ENCODE assay signal across 28 mouse cellular contexts in the genomic region with DNA sequence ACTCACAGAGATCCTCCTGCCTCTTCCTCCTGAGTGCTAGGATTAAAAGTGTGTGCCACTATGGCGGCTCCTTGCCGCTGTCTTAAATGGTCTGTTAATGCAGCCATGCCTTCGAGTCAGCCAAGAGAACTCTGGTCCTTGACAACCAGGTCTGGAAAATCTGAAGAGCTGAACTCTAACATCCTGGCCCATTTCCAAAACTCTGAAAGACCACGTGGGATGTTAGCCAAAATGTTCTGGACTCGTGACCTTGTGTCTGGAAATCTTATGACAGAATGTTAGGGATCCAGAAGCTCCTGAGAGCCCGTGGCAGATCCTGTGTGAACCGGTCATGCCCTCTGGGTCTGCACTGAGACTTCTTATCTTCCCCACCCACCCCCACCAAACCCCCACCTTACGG. TPM values are rescaled to one million over a fixed set of nuclear protein-coding genes. Genes with fewer than 3 reads are reported as not detected.
A peak's percentile ranks its signal among the peaks of the same experiment; 100 is the strongest.
DNase-seq lines count a peak whose midpoint lies in the region; ATAC-seq and TF ChIP-seq lines count a peak whose summit lies in the region.
"Had no signal": no experiment of that assay in that cellular context is flagged by ENCODE, and none has a peak within 500 bp of the region (broad histone marks: within the 10 kb centered on the region; RNA-seq: fewer than 3 reads in every experiment).

No protein-coding gene starts in this region.

- H3K36me3 ChIP-seq in heart, postnatal 0 days (replicated peaks; ENCODE audit: control insufficient read depth, insufficient read depth, low read length), result no peaks in the 10 kb centered on the region
- H3K36me3 ChIP-seq in kidney, embryonic 15.5 days, result no peaks in the 10 kb centered on the region
- H3K36me3 ChIP-seq in intestine, embryonic 15.5 days, result no peaks in the 10 kb centered on the region
- no peaks in the 10 kb centered on the region; the same call in 1 of the 2 replicates for H3K36me3 ChIP-seq in intestine, postnatal 0 days (ENCODE audit: control insufficient read depth, insufficient read depth)
- H3K36me3 ChIP-seq: embryonic facial prominence, embryonic 13.5 days; forebrain, embryonic 10.5 days; hindbrain, embryonic 12.5 days; liver, embryonic 15.5 days; neural tube, embryonic 15.5 days had no signal

- H3K4me3 ChIP-seq in heart, postnatal 0 days (ENCODE audit: low read depth, low read length), result no peak overlapping the region
- H3K4me3 ChIP-seq in kidney, embryonic 15.5 days (replicated peaks), result no peak overlapping the region
- no peak overlapping the region for H3K4me3 ChIP-seq in intestine, embryonic 15.5 days (replicated peaks)
- H3K4me3 ChIP-seq in intestine, postnatal 0 days (ENCODE audit: low read depth, low read length), result no peak overlapping the region
- H3K4me3 ChIP-seq: embryonic facial prominence, embryonic 13.5 days; forebrain, embryonic 10.5 days; hindbrain, embryonic 12.5 days; liver, embryonic 15.5 days; neural tube, embryonic 15.5 days had no signal

- 33% methylated on average over 8 of the region's 8 CpGs for WGBS in heart, postnatal 0 days
- 78% methylated on average over 8 of the region's 8 CpGs for WGBS in kidney, embryonic 15.5 days
- WGBS in intestine, embryonic 15.5 days, result 71% methylated on average over 8 of the region's 8 CpGs
- WGBS in intestine, postnatal 0 days, result 79% methylated on average over 8 of the region's 8 CpGs

- no peaks in the 10 kb centered on the region for H3K27me3 ChIP-seq in heart, postnatal 0 days (ENCODE audit: control insufficient read depth, insufficient read depth, low read length)
- H3K27me3 ChIP-seq in kidney, embryonic 15.5 days, result no peaks in the 10 kb centered on the region
- H3K27me3 ChIP-seq in intestine, embryonic 15.5 days (replicated peaks), result no peaks in the 10 kb centered on the region
- H3K27me3 ChIP-seq in intestine, postnatal 0 days (replicated peaks; ENCODE audit: control insufficient read depth, insufficient read depth, low read length), result no peaks in the 10 kb centered on the region
- H3K27me3 ChIP-seq: embryonic facial prominence, embryonic 13.5 days; hindbrain, embryonic 12.5 days; neural tube, embryonic 15.5 days had no signal

- H3K4me2 ChIP-seq in heart, postnatal 0 days (ENCODE audit: low read depth, low read length), result no peak overlapping the region
- no peak overlapping the region for H3K4me2 ChIP-seq in kidney, embryonic 15.5 days
- no peak overlapping the region for H3K4me2 ChIP-seq in intestine, embryonic 15.5 days (replicated peaks)
- H3K4me2 ChIP-seq in intestine, postnatal 0 days (replicated peaks; ENCODE audit: low read depth), result no peak overlapping the region
- H3K4me2 ChIP-seq: embryonic facial prominence, embryonic 13.5 days; hindbrain, embryonic 12.5 days; liver, embryonic 15.5 days; neural tube, embryonic 15.5 days had no signal

- peaks cover 17% of the 10 kb centered on the region for H3K4me1 ChIP-seq in heart, postnatal 0 days (ENCODE audit: control insufficient read depth, insufficient read depth)
- H3K4me1 ChIP-seq in kidney, embryonic 15.5 days, result peaks cover 21% of the 10 kb centered on the region
- peaks cover 9% of the 10 kb centered on the region; the same call in 1 of the 2 replicates for H3K4me1 ChIP-seq in intestine, embryonic 15.5 days (replicated peaks)
- no peaks in the 10 kb centered on the region for H3K4me1 ChIP-seq in intestine, postnatal 0 days (replicated peaks; ENCODE audit: control insufficient read depth, insufficient read depth, low read length)

- TF ChIP-seq EP300 in heart, postnatal 0 days (IDR thresholded peaks at IDR 0.05; ENCODE audit: low read depth), result no peak

- ATAC-seq in heart, postnatal 0 days (ENCODE audit: insufficient read depth, low read depth), result no peak
- no peak for ATAC-seq in kidney, embryonic 15.5 days (replicated peaks; ENCODE audit: low FRiP score)
- ATAC-seq in intestine, embryonic 15.5 days, result no peak
- ATAC-seq in intestine, postnatal 0 days, result no peak
- ATAC-seq: CD4-positive, CD25-positive, alpha-beta regulatory T cell, adult 4 months; forebrain, postnatal 0 days had no signal

- H3K9ac ChIP-seq in heart, postnatal 0 days (replicated peaks; ENCODE audit: low read depth, low read length), result no peak overlapping the region
- H3K9ac ChIP-seq in kidney, embryonic 15.5 days, result no peak overlapping the region
- H3K9ac ChIP-seq in intestine, embryonic 15.5 days, result no peak overlapping the region
- no peak overlapping the region for H3K9ac ChIP-seq in intestine, postnatal 0 days (ENCODE audit: low read depth, low read length)
- H3K9ac ChIP-seq: embryonic facial prominence, embryonic 13.5 days; forebrain, postnatal 0 days; hindbrain, embryonic 12.5 days; liver, embryonic 15.5 days; neural tube, embryonic 15.5 days had no signal

- no peak for TF ChIP-seq CTCF in heart, postnatal 0 days (IDR thresholded peaks at IDR 0.05; ENCODE audit: low read depth)
- no peak for TF ChIP-seq CTCF in intestine, postnatal 0 days (IDR thresholded peaks at IDR 0.05; ENCODE audit: low read depth)

- H3K9me3 ChIP-seq in heart, postnatal 0 days (replicated peaks; ENCODE audit: control insufficient read depth, low read length), result no peaks in the 10 kb centered on the region
- no peaks in the 10 kb centered on the region for H3K9me3 ChIP-seq in kidney, embryonic 15.5 days (replicated peaks)
- no peaks in the 10 kb centered on the region for H3K9me3 ChIP-seq in intestine, embryonic 15.5 days
- no peaks in the 10 kb centered on the region for H3K9me3 ChIP-seq in intestine, postnatal 0 days (ENCODE audit: control insufficient read depth)
- H3K9me3 ChIP-seq: embryonic facial prominence, embryonic 13.5 days; forebrain, embryonic 10.5 days; hindbrain, embryonic 12.5 days; liver, embryonic 15.5 days; neural tube, embryonic 15.5 days had no signal

- peak overlapping the region; percentile 51; the same call in 1 of the 2 replicates for H3K27ac ChIP-seq in heart, postnatal 0 days (ENCODE audit: low read depth)
- H3K27ac ChIP-seq in kidney, embryonic 15.5 days, result no peak overlapping the region
- no peak overlapping the region for H3K27ac ChIP-seq in intestine, embryonic 15.5 days
- no peak overlapping the region for H3K27ac ChIP-seq in intestine, postnatal 0 days (ENCODE audit: low read depth, low read length)
- H3K27ac ChIP-seq: embryonic facial prominence, embryonic 13.5 days; forebrain, embryonic 10.5 days; hindbrain, embryonic 12.5 days; liver, embryonic 15.5 days; neural tube, embryonic 15.5 days had no signal

- DNase-seq in heart, postnatal 0 days (ENCODE audit: low spot score), result peak; percentile 67
- DNase-seq in heart, adult 11 months, result no peak
- peak; percentile 70 to 77 for DNase-seq in kidney, adult 8-10 months
- DNase-seq in MN1 (ENCODE audit: low spot score), result peak; percentile 77
- DNase-seq in kidney, adult 9 months, result peak; percentile 88
- DNase-seq: adrenal gland, adult 8-10 months; embryo, embryonic 11 days; forebrain, postnatal 0 days; heart, postnatal 36 days; layer of hippocampus, postnatal 36 days; left cerebral cortex, postnatal 4 days; lung, postnatal 14 days; midbrain, embryonic 14.5 days; retina, postnatal 1 day; right cerebral cortex, postnatal 14 days; thymus, postnatal 4 days had no signal

RNA-seq across cellular contexts. Expression of a gene that starts 36.7 kb away (rescaled TPM):
- 15.4 and 19.7 TPM in 2 replicates for total RNA-seq in heart, postnatal 0 days (2014; rRNA removed; ENCODE audit: low replicate concordance)
- 9.6 and 10.7 TPM in 2 replicates for polyA plus RNA-seq in heart, postnatal 0 days (2015; fragmentation: Nextera tagmentation; extraction: Ambion mirVana)
- polyA plus RNA-seq in kidney, embryonic 15.5 days (2015; fragmentation: Nextera tagmentation; extraction: Ambion mirVana), result 18.2 and 20.8 TPM in 2 replicates
- 67.2 and 71.1 TPM in 2 replicates for polyA plus RNA-seq in intestine, embryonic 15.5 days (2015; fragmentation: Nextera tagmentation; extraction: Ambion mirVana)
- 73.5 and 86.6 TPM in 2 replicates for polyA plus RNA-seq in intestine, postnatal 0 days (2015; fragmentation: Nextera tagmentation; extraction: Ambion mirVana)

RNA-seq across cellular contexts. Expression of a gene that starts 43.1 kb away (rescaled TPM):
- total RNA-seq in heart, postnatal 0 days (2014; rRNA removed; ENCODE audit: low replicate concordance), result 84.3 and 86.2 TPM in 2 replicates
- 151 and 154 TPM in 2 replicates for polyA plus RNA-seq in heart, postnatal 0 days (2015; fragmentation: Nextera tagmentation; extraction: Ambion mirVana)
- polyA plus RNA-seq in kidney, embryonic 15.5 days (2015; fragmentation: Nextera tagmentation; extraction: Ambion mirVana), result 622 and 668 TPM in 2 replicates
- polyA plus RNA-seq in intestine, embryonic 15.5 days (2015; fragmentation: Nextera tagmentation; extraction: Ambion mirVana), result 497 and 569 TPM in 2 replicates
- polyA plus RNA-seq in intestine, postnatal 0 days (2015; fragmentation: Nextera tagmentation; extraction: Ambion mirVana), result 169 and 174 TPM in 2 replicates

RNA-seq across cellular contexts. Expression of a gene that starts 43.3 kb away (rescaled TPM):
- 1.0 TPM in 1 of 2 replicates, not detected in the other for total RNA-seq in heart, postnatal 0 days (2014; rRNA removed; ENCODE audit: low replicate concordance)
- polyA plus RNA-seq in heart, postnatal 0 days (2015; fragmentation: Nextera tagmentation; extraction: Ambion mirVana), result 0.05 and 0.08 TPM in 2 replicates
- 0.16 TPM in 1 of 2 replicates, not detected in the other for polyA plus RNA-seq in kidney, embryonic 15.5 days (2015; fragmentation: Nextera tagmentation; extraction: Ambion mirVana)
- 0.11 and 0.16 TPM in 2 replicates for polyA plus RNA-seq in intestine, embryonic 15.5 days (2015; fragmentation: Nextera tagmentation; extraction: Ambion mirVana)
- 0.07 TPM in 1 of 2 replicates, not detected in the other for polyA plus RNA-seq in intestine, postnatal 0 days (2015; fragmentation: Nextera tagmentation; extraction: Ambion mirVana)
- total RNA-seq: heart, postnatal 36 days had no signal
- polyA plus RNA-seq: CD4-positive, CD25-positive, alpha-beta regulatory T cell, adult 4 months; embryonic facial prominence, embryonic 13.5 days; large intestine, adult 2 months; liver, embryonic 15.5 days; small intestine, adult 2 months; stomach, embryonic 14.5 days had no signal
